Mouse (Mus musculus) intestine, postnatal 0 days (tissue): ENCODE measurements at regions not wholly inside any gene's neighbourhood (a gene's known extent, or its start where the extent isn't known, plus 50 kb on each side); places are given as distances from the start of the nearest gene placed in this dataset.
"Not testable (repeated sequence)": the region's sequence is repeated elsewhere in the genome, so short reads cannot be mapped to it uniquely, and the experiment has no call there.

Experiments
- ATAC-seq: fragments of 200-750 bp; cut with Nextera tagmentation; 2 replicates; pipeline ENCODE4 v1.8.0; 2017; ENCODE audit warnings: mild to moderate bottlenecking, moderate TSS enrichment, moderate library complexity
- H3K27ac ChIP-seq: fragments of 300-500 bp; sonication (generic); 2 replicates; pipeline ENCODE4 v1.5.1; 2014; ENCODE audit warnings: mild to moderate bottlenecking, low read depth, low read length, moderate library complexity
- H3K27me3 ChIP-seq: fragments of 300-500 bp; sonication (generic); replicated peaks from 2 replicates; pipeline ENCODE4 v1.6.1; 2014; ENCODE audit warnings: low read length, mixed read lengths; ENCODE audit not compliant: control insufficient read depth, insufficient read depth
- H3K36me3 ChIP-seq: fragments of 300-500 bp; sonication (generic); 2 replicates; pipeline ENCODE4 v1.6.1; 2014; ENCODE audit warnings: mild to moderate bottlenecking, moderate library complexity; ENCODE audit not compliant: control insufficient read depth, insufficient read depth
- H3K4me1 ChIP-seq: fragments of 300-500 bp; sonication (generic); replicated peaks from 2 replicates; pipeline ENCODE4 v1.6.1; 2014; ENCODE audit warnings: antibody characterized with exemption, low read length, mixed read lengths; ENCODE audit not compliant: control insufficient read depth, insufficient read depth
- H3K4me2 ChIP-seq: fragments of 300-500 bp; sonication (generic); replicated peaks from 2 replicates; pipeline ENCODE4 v1.6.1; 2014; ENCODE audit warnings: low read depth, mild to moderate bottlenecking, moderate library complexity
- H3K4me3 ChIP-seq: fragments of 300-500 bp; sonication (generic); 2 replicates; pipeline ENCODE4 v1.5.1; 2014; ENCODE audit warnings: low read depth, low read length
- H3K9ac ChIP-seq: fragments of 300-500 bp; sonication (generic); 2 replicates; pipeline ENCODE4 v1.6.1; 2014; ENCODE audit warnings: mild to moderate bottlenecking, low read depth, low read length
- H3K9me3 ChIP-seq: fragments of 300-500 bp; sonication (generic); 2 replicates; pipeline ENCODE4 v1.6.1; 2016; ENCODE audit warnings: mixed run types; ENCODE audit not compliant: control insufficient read depth
- CTCF ChIP-seq: sonication (generic); IDR thresholded peaks from 2 replicates; pipeline ENCODE4 v1.5.1; 2016; ENCODE audit warnings: low read depth, mild to moderate bottlenecking, control low read depth, antibody characterized with exemption, moderate library complexity
- WGBS: fragments of 180-500 bp; shearing (Covaris S2); extraction: QIAGEN DNeasy Blood & Tissue Kit; methylation state at CpG from one replicate; pipeline ENCODE4 v1.1.7; 2014; 5-methylcytosine and 5-hydroxymethylcytosine counted together

GRCm38 (mm10) chr8:126778131-126778530, 167.5 kb downstream of the Tomm20 start:
- Histone ChIP-seq H3K4me3 (no peak overlapping the region), H3K36me3 (no peaks in the 10 kb centered on the region), H3K27ac (no peak overlapping the region), H3K4me2 (no peak overlapping the region), H3K27me3 (no peaks in the 10 kb centered on the region), H3K4me1 (0 out of 2 replicates have a peak, but pooled peaks cover 3% of the 10 kb centered on the region), H3K9ac (no peak overlapping the region), H3K9me3 (no peaks in the 10 kb centered on the region)
- no peak for ATAC-seq
- TF ChIP-seq CTCF = no peak
- 82% methylated on average over 7 of the region's 7 CpGs for whole genome bisulfite sequencing

- H3K4me3 ChIP-seq = no peak overlapping the region
- TF ChIP-seq CTCF = peak; percentile 52
- WGBS = 49% methylated on average over 11 of the region's 11 CpGs
- no peaks in the 10 kb centered on the region for H3K36me3 ChIP-seq
- no peak overlapping the region for H3K4me2 ChIP-seq
- peak overlapping the region; percentile 16; the same call in 1 of the 2 replicates for H3K27ac ChIP-seq
- H3K9ac ChIP-seq = no peak overlapping the region
- 0 out of 2 replicates have a peak, but pooled peaks cover 3% of the 10 kb centered on the region for H3K4me1 ChIP-seq
- H3K27me3 ChIP-seq = no peaks in the 10 kb centered on the region
- ATAC-seq = no peak; the same call in 1 of the 2 replicates
- H3K9me3 ChIP-seq = no peaks in the 10 kb centered on the region
These were observed 168.8 kb downstream of the Tomm20 start for GRCm38 (mm10) chr8:126776605-126777469.

- peak; percentile 8; the same call in 1 of the 2 replicates for ATAC-seq
- Histone ChIP-seq H3K27me3 (no peaks in the 10 kb centered on the region), H3K36me3 (no peaks in the 10 kb centered on the region), H3K4me3 (no peak overlapping the region), H3K27ac (peak overlapping the region; percentile 62; the same call in 1 of the 2 replicates), H3K4me1 (0 out of 2 replicates have a peak, but pooled peaks cover 6% of the 10 kb centered on the region), H3K9me3 (no peaks in the 10 kb centered on the region), H3K9ac (no peak overlapping the region), H3K4me2 (no peak overlapping the region)
- no peak for TF ChIP-seq CTCF
- 31% methylated on average over 3 of the region's 3 CpGs for WGBS
These were observed 170.3 kb downstream of the Tomm20 start for GRCm38 (mm10) chr8:126775334-126775733.

GRCm38 (mm10) chr8:126774816-126775215, 170.8 kb downstream of the Tomm20 start:
- TF ChIP-seq CTCF = no peak
- ATAC-seq = peak; percentile 84
- H3K9me3 ChIP-seq = no peaks in the 10 kb centered on the region
- H3K4me1 ChIP-seq = 0 out of 2 replicates have a peak, but pooled peaks cover 6% of the 10 kb centered on the region
- peak overlapping the region; percentile 76 for H3K27ac ChIP-seq
- H3K27me3 ChIP-seq = no peaks in the 10 kb centered on the region
- WGBS = 35% methylated on average over 7 of the region's 7 CpGs
- H3K4me2 ChIP-seq = no peak overlapping the region
- no peak overlapping the region for H3K4me3 ChIP-seq
- H3K36me3 ChIP-seq = no peaks in the 10 kb centered on the region
- no peak overlapping the region for H3K9ac ChIP-seq

GRCm38 (mm10) chr8:126772748-126773147, 172.9 kb downstream of the Tomm20 start:
- peak overlapping the region; percentile 54; the same call in 1 of the 2 replicates for H3K27ac ChIP-seq

GRCm38 (mm10) chr8:126772194-126772593, 173.4 kb downstream of the Tomm20 start:
- Histone ChIP-seq H3K4me1 (0 out of 2 replicates have a peak, but pooled peaks cover 8% of the 10 kb centered on the region), H3K27ac (peak overlapping the region; percentile 54; the same call in 1 of the 2 replicates), H3K4me3 (no peak overlapping the region), H3K9me3 (no peaks in the 10 kb centered on the region), H3K27me3 (no peaks in the 10 kb centered on the region), H3K36me3 (no peaks in the 10 kb centered on the region), H3K4me2 (no peak overlapping the region), H3K9ac (no peak overlapping the region)
- ATAC-seq = no peak
- WGBS = 62% methylated on average over 7 of the region's 7 CpGs
- no peak for TF ChIP-seq CTCF

More at GRCm38 (mm10) chr8:126772748-126773147, 172.9 kb downstream of the Tomm20 start:
- H3K27me3 ChIP-seq = no peaks in the 10 kb centered on the region
- WGBS = 73% methylated on average over 11 of the region's 11 CpGs
- TF ChIP-seq CTCF = no peak
- no peak overlapping the region for H3K4me3 ChIP-seq
- ATAC-seq = no peak
- no peak overlapping the region for H3K9ac ChIP-seq
- 0 out of 2 replicates have a peak, but pooled peaks cover 7% of the 10 kb centered on the region for H3K4me1 ChIP-seq
- H3K4me2 ChIP-seq = no peak overlapping the region
- no peaks in the 10 kb centered on the region for H3K9me3 ChIP-seq
- no peaks in the 10 kb centered on the region for H3K36me3 ChIP-seq

- not testable (repeated sequence) for H3K4me2 ChIP-seq, H3K9me3 ChIP-seq, H3K4me1 ChIP-seq, H3K27me3 ChIP-seq, H3K9ac ChIP-seq, H3K36me3 ChIP-seq, H3K4me3 ChIP-seq
- 41% methylated on average over 2 of the region's 2 CpGs for WGBS
- peak; percentile 58 for ATAC-seq
- peak overlapping the region; percentile 85 for H3K27ac ChIP-seq
These were observed 175.3 kb downstream of the Tomm20 start for GRCm38 (mm10) chr8:126770374-126770773.
